Mouse (Mus musculus) left cerebral cortex, postnatal 4 days (tissue): ENCODE data around the gene Rhobtb1. TPM values are rescaled to one million over a fixed set of nuclear protein-coding genes. Genes with fewer than 3 reads are reported as not detected.
A peak's percentile ranks its signal among the peaks of the same experiment; 100 is the strongest.

ENCODE experiments used
- DNase-seq: peaks from one replicate; pipeline ENCODE4 v3.0.0-alpha.2; 2022
- intact Hi-C: fragments of 180-260 bp; cut with DNase I; formaldehyde crosslinking; loops from one replicate; pipeline ENCODE4 v1.15.1; 2025
- total RNA-seq, 2 experiments: library from RNA; stranded (reverse); gene quantifications; 2 replicates each; pipeline ENCODE4 v1.2.3; 2021

Gene Rhobtb1
- total RNA-seq, 2 experiments from 2014 or later, result 24.5 to 24.6 TPM

DNA sequence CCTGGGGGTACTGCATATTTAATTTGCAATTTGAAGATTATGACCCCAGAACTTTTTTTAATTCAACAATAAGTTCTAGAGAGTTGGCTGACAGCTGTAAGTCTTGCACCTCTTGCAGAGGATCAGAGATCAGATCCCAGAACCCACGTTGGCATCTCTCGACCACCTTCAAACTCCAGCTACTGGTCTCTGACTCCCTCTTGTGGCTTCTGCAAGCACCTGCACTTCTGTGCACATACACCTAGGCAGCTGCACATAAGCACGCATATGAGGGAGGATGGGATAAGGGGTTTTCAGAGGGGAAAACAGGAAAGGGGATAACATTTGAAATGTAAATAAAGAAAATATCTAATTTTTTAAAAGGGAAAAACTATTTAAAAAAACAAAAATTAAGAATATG is 57.5 kb downstream of the Rhobtb1 start:
- DNase-seq, result no peak
- intact Hi-C loops, result no loop called here

GRCm38 (mm10) chr10:69210006-69210405 is 58.8 kb downstream of the Rhobtb1 start:
- DNase-seq, result no peak
- intact Hi-C loops, result no loop called here

DNA sequence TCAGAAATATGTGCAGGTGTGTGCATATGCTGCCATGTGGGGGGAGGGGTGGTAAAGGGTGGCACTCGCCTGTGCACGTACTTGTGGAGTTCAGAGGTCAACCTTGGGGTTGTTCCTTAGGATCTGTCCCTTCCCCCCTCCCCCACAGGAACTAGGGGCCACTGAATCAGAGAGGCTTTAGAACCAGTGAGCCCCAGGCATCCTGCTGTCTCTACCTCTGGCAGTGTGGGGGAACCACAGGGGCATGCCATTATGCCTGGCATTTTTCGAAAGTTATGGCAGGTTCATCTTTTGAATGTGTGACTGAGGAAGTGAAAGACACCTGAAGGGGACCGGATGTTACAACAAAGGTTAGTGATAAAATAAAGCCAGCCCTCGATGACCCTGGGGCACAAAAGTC is 59.4 kb downstream of the Rhobtb1 start:
- DNase-seq, result no peak
- intact Hi-C loops, result no loop called here

- DNase-seq, result no peak
- intact Hi-C loops, result no loop called here
These were observed 60.3 kb downstream of the Rhobtb1 start for GRCm38 (mm10) chr10:69211560-69211959.

DNA sequence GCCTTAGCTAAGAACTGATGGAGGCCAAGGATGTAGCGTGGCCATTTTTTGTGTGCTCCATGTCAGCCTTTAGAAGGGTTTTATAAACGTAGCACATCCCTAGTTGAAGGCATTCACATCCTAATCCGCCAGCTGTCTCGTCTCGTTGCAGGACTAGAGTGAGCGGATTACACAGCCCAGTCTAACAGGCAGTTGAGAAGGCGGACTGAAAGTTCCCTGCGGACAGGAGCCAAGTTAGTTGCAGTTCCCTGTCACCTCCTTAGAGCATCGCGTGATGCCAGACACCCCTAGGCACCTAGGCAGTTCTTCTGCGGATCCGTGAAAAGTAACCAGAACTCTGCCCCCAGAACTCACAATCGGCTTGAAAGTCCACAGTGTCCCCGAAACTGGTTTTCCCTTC is 60.7 kb downstream of the Rhobtb1 start:
- DNase-seq, result peak; percentile 20
- intact Hi-C loops, result no loop called here

- intact Hi-C loops, result no loop called here
These were observed 61.6 kb downstream of the Rhobtb1 start, which contains the start of gene A930033H14Rik for GRCm38 (mm10) chr10:69212542-69213440. A930033H14Rik (minus strand) TSS chr10:69213098.

DNA sequence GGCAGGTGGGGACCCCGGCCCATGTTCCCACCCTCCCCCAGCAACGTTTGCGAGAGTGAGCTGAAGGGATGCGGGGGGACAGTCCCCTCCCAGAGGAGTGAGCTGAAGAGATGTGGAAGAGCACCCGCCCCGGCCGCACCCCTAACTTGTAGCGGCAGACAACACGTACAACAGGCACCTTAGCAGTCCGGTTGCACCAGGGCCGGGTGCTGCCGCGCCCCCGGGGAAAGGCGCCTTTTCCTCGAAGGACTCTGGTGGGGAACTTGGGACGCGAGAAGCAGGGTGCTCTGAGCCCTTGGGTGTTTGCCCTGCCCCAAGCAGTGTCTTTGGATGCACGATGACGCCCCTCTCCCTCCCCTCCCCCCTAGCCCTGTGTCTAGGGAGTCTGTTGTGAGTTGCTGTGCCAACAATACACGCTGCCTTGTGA is 62.2 kb downstream of the Rhobtb1 start:
- peak; percentile 45 for DNase-seq
- intact Hi-C loops, result no loop called here

More at GRCm38 (mm10) chr10:69212542-69213440, 61.6 kb downstream of the Rhobtb1 start, which contains the start of gene A930033H14Rik:
- DNase-seq, result peak; percentile 73

DNA sequence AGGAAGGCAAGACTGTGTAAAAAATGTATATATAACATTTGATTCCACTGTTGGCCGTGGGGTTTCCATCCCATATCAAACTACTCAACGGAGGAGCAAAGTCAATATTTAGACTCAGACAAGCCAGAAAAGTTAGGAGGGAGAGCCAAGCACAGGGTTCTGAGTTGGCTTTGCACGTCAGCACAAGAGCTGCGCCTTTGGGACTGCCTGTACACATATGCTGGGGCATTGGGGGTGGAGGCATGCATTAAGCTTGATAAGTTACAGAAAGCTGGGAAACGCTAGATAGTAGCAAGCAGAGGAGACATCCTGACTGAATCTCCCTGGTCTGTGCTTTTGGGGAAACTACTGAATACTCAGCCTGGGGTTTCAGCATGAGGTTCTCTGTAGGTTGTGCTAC is 62.8 kb downstream of the Rhobtb1 start:
- intact Hi-C loops, result no loop called here
- DNase-seq, result no peak

DNA sequence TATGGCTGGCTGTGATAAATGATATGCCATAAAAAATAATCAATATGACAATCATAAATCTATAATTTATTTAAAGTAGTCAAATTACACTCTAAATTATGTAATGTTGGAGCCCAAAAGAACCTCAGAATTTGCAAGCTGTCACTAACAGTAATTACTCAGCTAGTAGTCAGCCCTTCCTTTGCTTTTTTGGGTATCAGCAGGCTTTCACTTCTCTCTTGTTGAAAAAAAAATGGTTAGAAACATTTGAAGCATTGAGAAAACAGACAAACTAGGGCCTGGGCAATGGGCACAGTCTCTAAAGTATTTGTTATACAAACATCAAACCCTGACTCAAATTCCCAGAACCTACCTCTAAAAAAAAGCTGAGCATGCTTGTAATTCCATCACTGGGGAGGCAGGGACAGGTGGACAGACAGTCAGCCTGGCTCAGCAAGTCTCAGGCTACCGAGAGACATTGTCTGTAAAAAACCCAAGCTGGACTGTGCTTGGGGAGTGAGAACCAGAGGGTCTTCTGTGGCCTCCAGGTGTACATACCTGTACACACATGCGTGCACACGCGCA is 66.0 kb downstream of the Rhobtb1 start:
- DNase-seq, result no peak
- intact Hi-C loops, result no loop called here

DNA sequence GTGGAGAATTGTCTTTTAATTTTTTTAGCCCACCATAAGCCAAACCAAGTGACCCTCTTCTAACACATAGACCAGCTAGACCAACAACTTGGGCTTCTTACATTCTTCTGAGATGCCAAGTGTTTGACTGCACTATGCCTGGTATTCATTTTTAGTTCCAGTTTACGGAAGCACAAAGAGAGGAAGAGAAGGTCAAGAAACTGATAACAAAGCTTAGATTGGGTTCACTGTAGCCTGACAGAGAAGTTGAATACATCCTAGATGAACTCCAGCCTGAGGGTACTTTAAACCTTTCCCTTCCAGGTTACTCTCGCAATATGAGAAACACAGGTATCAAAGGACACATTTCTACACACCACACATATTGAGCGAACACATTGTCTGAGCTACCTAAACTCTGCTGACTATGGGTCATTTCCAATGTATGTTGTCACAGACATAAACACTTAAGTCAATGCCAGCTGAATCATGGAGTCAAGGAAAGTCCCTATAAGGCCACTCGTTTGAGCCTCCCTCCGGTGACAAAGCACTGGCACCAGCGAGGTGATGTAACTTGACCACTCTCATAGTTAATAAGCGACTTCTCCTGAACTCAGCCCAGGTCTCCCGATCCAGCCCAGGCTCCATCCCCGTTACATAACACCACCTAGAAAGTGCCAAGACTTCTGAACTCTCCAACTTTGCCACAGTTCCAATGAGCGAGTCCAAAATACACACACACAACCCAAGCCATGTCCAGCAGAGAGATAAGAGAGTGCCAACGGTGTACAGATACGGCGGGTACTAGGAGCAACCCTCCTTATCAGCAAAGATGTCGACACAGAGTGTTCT is 67.4 kb downstream of the Rhobtb1 start:
- intact Hi-C loops, result no loop called here
- no peak for DNase-seq

DNA sequence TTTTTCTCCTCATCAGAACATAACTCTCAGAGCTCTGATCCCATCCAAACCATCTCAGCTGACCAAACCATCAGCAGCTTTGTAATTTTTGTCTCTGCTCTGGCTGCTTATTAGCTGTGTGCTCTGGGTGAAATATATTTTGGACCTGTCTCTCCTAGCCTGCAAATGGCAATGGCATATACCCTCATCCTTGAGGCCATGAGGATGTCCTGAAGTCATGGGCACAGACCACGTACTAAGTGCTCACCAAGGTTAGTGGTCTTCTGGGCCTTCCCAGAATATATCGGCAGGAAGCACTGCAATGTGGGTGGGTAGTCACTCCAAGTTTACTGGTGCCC is 68.0 kb downstream of the Rhobtb1 start:
- intact Hi-C loops, result no loop called here

GRCm38 (mm10) chr10:69220296-69220695 is 69.1 kb downstream of the Rhobtb1 start:
- no peak for DNase-seq
- intact Hi-C loops, result no loop called here

More for the DNA sequence above, 68.0 kb downstream of the Rhobtb1 start:
- no peak for DNase-seq

- DNase-seq, result no peak
- intact Hi-C loops, result no loop called here
These were observed 69.9 kb downstream of the Rhobtb1 start for GRCm38 (mm10) chr10:69221148-69221547.

GRCm38 (mm10) chr10:69221955-69222354 is 70.7 kb downstream of the Rhobtb1 start:
- intact Hi-C loops, result no loop called here

GRCm38 (mm10) chr10:69223232-69223631 is 72.0 kb downstream of the Rhobtb1 start:
- intact Hi-C loops, result no loop called here
- no peak for DNase-seq

More at GRCm38 (mm10) chr10:69221955-69222354, 70.7 kb downstream of the Rhobtb1 start:
- DNase-seq, result no peak

DNA sequence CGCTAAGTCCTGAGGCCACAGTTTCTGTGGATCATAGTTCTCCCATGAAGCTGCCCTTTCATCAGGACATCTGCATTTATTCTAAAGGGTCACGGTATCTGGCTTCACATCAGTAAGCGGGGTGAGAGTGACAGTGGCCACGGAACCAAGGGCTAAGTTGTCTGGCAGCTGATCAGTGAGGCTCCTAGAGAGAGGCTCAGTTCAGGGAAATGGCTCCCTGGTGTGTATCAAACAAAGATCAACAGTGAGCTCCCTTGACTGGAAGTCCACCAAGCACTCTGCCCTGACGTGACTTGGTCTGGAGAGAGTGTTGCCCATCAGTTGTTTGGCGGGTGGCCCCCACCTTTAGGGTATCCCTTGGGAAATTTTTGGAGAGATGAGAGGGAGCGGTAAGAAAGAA is 73.0 kb downstream of the Rhobtb1 start:
- intact Hi-C loops, result no loop called here
- no peak for DNase-seq

GRCm38 (mm10) chr10:69225471-69225870 is 74.2 kb downstream of the Rhobtb1 start:
- intact Hi-C loops, result no loop called here
- no peak for DNase-seq

DNA sequence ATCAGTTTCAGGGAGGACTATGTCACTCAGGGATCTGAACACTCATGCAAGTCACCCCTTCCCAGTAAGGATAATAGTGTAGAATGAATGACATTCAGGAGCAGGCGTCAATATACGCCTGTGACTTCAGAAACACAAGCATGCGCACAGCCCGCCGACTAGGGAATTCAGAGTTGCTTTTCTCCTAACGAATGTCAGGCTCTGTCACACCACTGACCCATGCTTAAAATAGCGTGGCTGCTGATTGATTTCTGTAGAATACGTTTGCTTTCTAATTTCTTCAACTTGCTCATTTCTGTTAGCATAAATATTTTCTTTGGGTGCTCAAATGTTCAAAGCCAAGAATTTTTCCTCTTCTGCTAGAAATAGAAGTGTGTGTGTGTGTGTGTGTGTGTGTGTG is 74.7 kb downstream of the Rhobtb1 start:
- intact Hi-C loops, result no loop called here
- DNase-seq, result no peak

DNA sequence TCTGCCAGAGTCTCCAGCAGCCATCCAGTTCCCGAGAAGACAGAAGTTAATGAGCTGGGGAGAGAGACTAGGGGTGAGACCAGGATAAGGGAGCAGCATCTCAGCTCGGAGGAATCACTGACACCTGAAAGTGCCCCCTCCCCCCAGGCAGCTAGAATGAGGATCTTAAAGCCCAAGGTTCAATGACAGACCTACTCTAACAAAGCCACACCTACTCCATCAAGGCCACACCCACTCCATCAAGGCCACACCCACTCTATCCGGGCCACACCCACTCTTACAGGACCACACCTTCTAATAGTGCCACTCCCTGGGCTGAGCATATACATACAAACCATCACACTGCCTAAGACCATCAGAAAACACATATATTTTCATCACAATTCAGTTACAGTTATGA is 86.0 kb downstream of the Rhobtb1 start:
- DNase-seq, result no peak
- intact Hi-C loops, result no loop called here

GRCm38 (mm10) chr10:69237781-69238180 is 86.5 kb downstream of the Rhobtb1 start:
- DNase-seq, result peak; percentile 43
- intact Hi-C loops, result no loop called here

GRCm38 (mm10) chr10:69238311-69238710 is 87.1 kb downstream of the Rhobtb1 start:
- peak; percentile 41 for DNase-seq
- intact Hi-C loops, result no loop called here
